ENCODE assay signal across 28 mouse cellular contexts in the genomic region with DNA sequence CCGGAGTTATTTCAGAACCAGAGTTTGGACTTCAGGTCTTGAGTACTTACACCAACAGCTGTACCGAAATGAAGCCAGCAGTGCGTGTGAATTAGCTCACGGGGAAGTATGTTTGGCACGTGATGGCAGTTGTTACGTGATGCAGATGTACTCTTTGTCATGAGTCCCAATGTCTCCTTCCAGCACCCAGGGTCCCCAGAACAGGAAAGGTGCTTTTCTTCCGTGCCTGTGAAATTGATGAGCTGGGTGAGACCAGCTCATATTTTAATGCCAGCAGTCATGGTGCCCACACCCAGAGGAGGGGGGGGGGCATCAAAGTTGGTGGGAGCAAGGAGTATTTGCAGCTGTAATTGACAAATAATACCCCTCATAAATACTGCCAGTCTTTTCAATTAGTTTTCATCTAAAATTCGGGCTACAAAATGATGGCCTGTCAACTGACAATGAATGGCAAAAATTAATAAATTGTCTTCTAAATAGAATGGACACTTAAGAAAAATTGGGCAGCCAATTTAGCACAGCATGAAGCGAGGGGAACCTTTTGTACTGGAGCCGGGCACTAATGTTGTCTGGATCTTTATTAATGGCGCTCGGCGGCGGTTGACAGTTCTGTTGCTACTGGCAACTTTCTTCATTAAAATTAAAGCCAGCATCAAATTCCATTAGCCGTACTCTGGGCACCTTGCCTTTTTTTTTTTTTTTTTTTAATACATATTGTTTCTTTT.
A peak's percentile ranks its signal among the peaks of the same experiment; 100 is the strongest.
DNase-seq lines count a peak whose midpoint lies in the region; ATAC-seq lines count a peak whose summit lies in the region.
"Had no signal": no experiment of that assay in that cellular context is flagged by ENCODE, and none has a peak within 500 bp of the region (broad histone marks: within the 10 kb centered on the region; RNA-seq: fewer than 3 reads in every experiment).

No protein-coding gene starts in this region.

- peak; percentile 92 for DNase-seq in heart, adult 11 months
- DNase-seq in heart, postnatal 36 days = no peak
- peak; percentile 39 for DNase-seq in hindbrain, embryonic 11.5 days (ENCODE audit: low spot score)
- DNase-seq in neural tube, embryonic 11.5 days (ENCODE audit: low spot score) = peak; percentile 43
- DNase-seq in neural tube, embryonic 10.5 days (ENCODE audit: extremely low spot score, low spot score) = no peak
- DNase-seq in spleen, postnatal 14 days (ENCODE audit: low spot score in 2 of 2) = no peak
- DNase-seq: adrenal gland, adult 8-10 months; cerebellum, adult 8-10 months; cerebellum, postnatal 36 days; gastrocnemius, postnatal 36 days; kidney, adult 9 months; kidney, postnatal 10 days; layer of hippocampus, postnatal 36 days; left cerebral cortex, postnatal 4 days; liver, embryonic 13.5 days; lung, adult 18-20 months; right cerebral cortex, adult 18-20 months; spleen, adult 18-20 months; thymus, adult 2 months; thymus, postnatal 36 days had no signal

- H3K4me3 ChIP-seq in hindbrain, embryonic 11.5 days (ENCODE audit: low read depth, low read length) = no peak overlapping the region
- no peak overlapping the region for H3K4me3 ChIP-seq in hindbrain, embryonic 12.5 days
- H3K4me3 ChIP-seq in neural tube, embryonic 11.5 days (ENCODE audit: low read depth, low read length) = no peak overlapping the region
- H3K4me3 ChIP-seq: forebrain, embryonic 15.5 days; heart, embryonic 13.5 days; limb, embryonic 15.5 days; liver, embryonic 13.5 days; midbrain, embryonic 15.5 days had no signal

- 57% methylated on average over 15 of the region's 15 CpGs for WGBS in hindbrain, embryonic 11.5 days
- WGBS in hindbrain, embryonic 12.5 days = 49% methylated on average over 15 of the region's 15 CpGs
- WGBS in neural tube, embryonic 11.5 days = 60% methylated on average over 15 of the region's 15 CpGs

- intact Hi-C loops in heart, postnatal 36 days (cut with DNase I) = no loop called here

- H3K27me3 ChIP-seq in hindbrain, embryonic 11.5 days (ENCODE audit: control insufficient read depth, insufficient read depth, low read length) = 0 out of 2 replicates have a peak, but pooled peaks cover 2% of the 10 kb centered on the region
- peaks cover 20% of the 10 kb centered on the region for H3K27me3 ChIP-seq in hindbrain, embryonic 12.5 days
- no peaks in the 10 kb centered on the region for H3K27me3 ChIP-seq in neural tube, embryonic 11.5 days (ENCODE audit: control insufficient read depth, insufficient read depth, low read length)
- H3K27me3 ChIP-seq: heart, embryonic 13.5 days; limb, embryonic 15.5 days; liver, embryonic 13.5 days; midbrain, embryonic 15.5 days had no signal

- H3K27ac ChIP-seq in hindbrain, embryonic 11.5 days (ENCODE audit: low read depth, low read length) = no peak overlapping the region
- no peak overlapping the region for H3K27ac ChIP-seq in hindbrain, embryonic 12.5 days
- H3K27ac ChIP-seq in neural tube, embryonic 11.5 days (ENCODE audit: low read depth, low read length) = no peak overlapping the region
- H3K27ac ChIP-seq: forebrain, embryonic 15.5 days; heart, embryonic 13.5 days; limb, embryonic 15.5 days; liver, embryonic 13.5 days; midbrain, embryonic 15.5 days had no signal

- H3K9ac ChIP-seq in hindbrain, embryonic 11.5 days (ENCODE audit: low read depth, low read length) = no peak overlapping the region
- no peak overlapping the region for H3K9ac ChIP-seq in hindbrain, embryonic 12.5 days
- no peak overlapping the region for H3K9ac ChIP-seq in neural tube, embryonic 11.5 days (ENCODE audit: low read length)
- H3K9ac ChIP-seq: forebrain, embryonic 15.5 days; heart, embryonic 13.5 days; limb, embryonic 15.5 days; liver, embryonic 13.5 days; midbrain, embryonic 15.5 days had no signal

- H3K9me3 ChIP-seq in hindbrain, embryonic 11.5 days (ENCODE audit: control insufficient read depth, low read length) = no peaks in the 10 kb centered on the region
- H3K9me3 ChIP-seq in hindbrain, embryonic 12.5 days (replicated peaks) = no peaks in the 10 kb centered on the region
- H3K9me3 ChIP-seq in neural tube, embryonic 11.5 days (ENCODE audit: control insufficient read depth, low read length) = no peaks in the 10 kb centered on the region
- H3K9me3 ChIP-seq: forebrain, embryonic 15.5 days; heart, embryonic 13.5 days; limb, embryonic 15.5 days; liver, embryonic 13.5 days; midbrain, embryonic 15.5 days had no signal

- H3K4me2 ChIP-seq in hindbrain, embryonic 11.5 days (replicated peaks; ENCODE audit: low read depth, low read length) = no peak overlapping the region
- H3K4me2 ChIP-seq in hindbrain, embryonic 12.5 days (replicated peaks) = no peak overlapping the region
- no peak overlapping the region for H3K4me2 ChIP-seq in neural tube, embryonic 11.5 days (ENCODE audit: low read depth)
- H3K4me2 ChIP-seq: forebrain, embryonic 15.5 days; heart, embryonic 13.5 days; limb, embryonic 15.5 days; liver, embryonic 13.5 days; midbrain, embryonic 15.5 days had no signal

- no peak for ATAC-seq in hindbrain, embryonic 11.5 days (ENCODE audit: low FRiP score)
- no peak for ATAC-seq in hindbrain, embryonic 12.5 days (ENCODE audit: low FRiP score)
- ATAC-seq in neural tube, embryonic 11.5 days (ENCODE audit: insufficient read depth, low FRiP score, low TSS enrichment) = no peak
- ATAC-seq: forebrain, embryonic 15.5 days; intestine, postnatal 0 days; lung, postnatal 0 days; midbrain, embryonic 15.5 days had no signal

- no peaks in the 10 kb centered on the region for H3K36me3 ChIP-seq in hindbrain, embryonic 11.5 days (ENCODE audit: control insufficient read depth, insufficient read depth, low read length)
- peaks cover 7% of the 10 kb centered on the region; the same call in 1 of the 2 replicates for H3K36me3 ChIP-seq in hindbrain, embryonic 12.5 days
- H3K36me3 ChIP-seq in neural tube, embryonic 11.5 days (ENCODE audit: control insufficient read depth, insufficient read depth, low read length) = no peaks in the 10 kb centered on the region
- H3K36me3 ChIP-seq: G1E; limb, embryonic 15.5 days; liver, embryonic 13.5 days; midbrain, embryonic 15.5 days had no signal

- H3K4me1 ChIP-seq in hindbrain, embryonic 11.5 days (replicated peaks; ENCODE audit: control insufficient read depth, insufficient read depth, low read length) = peaks cover 4% of the 10 kb centered on the region
- H3K4me1 ChIP-seq in hindbrain, embryonic 12.5 days = peaks cover 55% of the 10 kb centered on the region
- peaks cover 28% of the 10 kb centered on the region for H3K4me1 ChIP-seq in neural tube, embryonic 11.5 days (ENCODE audit: control insufficient read depth, insufficient read depth, low read length)

Comparison
In these comparisons a context has a peak if more than half of its experiments do, and no peak if none do; other contexts are left out.
1. DNase-seq: peak in heart, adult 11 months (single experiment), hindbrain, embryonic 11.5 days (single experiment) and neural tube, embryonic 11.5 days (single experiment); none in heart, postnatal 36 days (0 of 2), neural tube, embryonic 10.5 days (single experiment) and spleen, postnatal 14 days (0 of 2).